Mouse (Mus musculus): ENCODE data around the gene Satb1. TPM values are rescaled to one million over a fixed set of nuclear protein-coding genes. Genes with fewer than 3 reads are reported as not detected.
A peak's percentile ranks its signal among the peaks of the same experiment; 100 is the strongest.

The Satb1 gene
- total and polyA plus RNA-seq, 3 experiments: 13.0 to 21.0 (median 19.6) TPM

GRCm38 (mm10) chr17:51777813-51778212, 55.3 kb downstream of the Satb1 start:
- peak; percentile 14 for DNase-seq

- no peak for DNase-seq
Measured at GRCm38 (mm10) chr17:51775070-51775881, 57.8 kb downstream of the Satb1 start.

- no peak for DNase-seq
Measured at GRCm38 (mm10) chr17:51763600-51763999, 69.5 kb downstream of the Satb1 start.

DNA sequence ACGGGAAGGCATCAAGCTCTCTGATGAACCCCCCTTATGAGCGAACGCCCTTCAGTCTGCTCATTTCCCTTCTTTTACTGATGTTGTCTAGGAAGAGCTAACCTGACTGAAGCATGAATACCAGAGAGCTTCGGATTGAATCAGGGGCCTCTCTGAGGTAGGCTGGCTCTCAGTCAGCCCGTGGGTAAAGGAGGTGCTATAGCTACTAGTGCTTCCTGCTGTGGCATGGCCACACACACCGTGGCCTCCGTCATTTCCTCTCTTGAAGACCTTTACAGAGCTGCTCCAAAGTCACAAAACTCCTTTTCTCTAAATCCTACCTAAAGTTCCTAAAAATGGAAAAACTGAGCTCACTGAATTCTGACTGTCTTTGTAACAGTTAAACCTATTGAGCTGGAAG, 70.6 kb downstream of the Satb1 start:
- no peak for DNase-seq

DNA sequence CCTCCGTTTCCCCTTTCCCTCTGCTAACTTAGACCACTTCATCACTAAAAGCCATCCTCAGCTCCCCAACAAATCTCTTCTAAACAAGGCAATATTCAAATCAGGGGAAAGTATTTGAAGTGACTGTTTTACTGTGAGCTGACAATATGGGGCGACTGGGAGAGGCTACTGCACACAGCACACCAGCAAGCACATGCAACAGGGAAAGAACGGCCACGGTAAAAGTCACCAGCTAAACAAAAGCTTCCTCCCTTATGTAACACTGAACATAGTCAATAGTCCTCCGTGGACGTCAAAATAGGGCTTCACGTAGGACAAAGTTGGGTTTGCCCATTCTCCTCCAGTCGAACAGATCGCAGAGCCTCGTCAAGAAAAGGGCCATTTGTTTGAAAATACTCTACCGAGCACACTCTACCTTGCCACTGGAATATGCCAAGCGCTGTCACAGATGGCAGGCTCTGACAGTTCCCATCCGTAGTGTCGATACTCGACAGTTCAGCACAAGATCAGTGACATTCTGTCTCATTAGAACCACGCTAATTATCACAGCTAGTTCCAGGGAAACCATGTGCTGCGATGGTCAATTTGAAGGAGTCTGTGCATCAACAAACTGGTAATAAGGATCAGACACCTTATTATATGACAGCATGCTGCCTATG, 72.0 kb downstream of the Satb1 start:
- DNase-seq: no peak

- DNase-seq: no peak
Measured at GRCm38 (mm10) chr17:51760251-51760887, 72.7 kb downstream of the Satb1 start.

GRCm38 (mm10) chr17:51759509-51759908, 73.6 kb downstream of the Satb1 start:
- DNase-seq: no peak

GRCm38 (mm10) chr17:51752142-51752541, 80.9 kb downstream of the Satb1 start:
- DNase-seq: no peak

DNA sequence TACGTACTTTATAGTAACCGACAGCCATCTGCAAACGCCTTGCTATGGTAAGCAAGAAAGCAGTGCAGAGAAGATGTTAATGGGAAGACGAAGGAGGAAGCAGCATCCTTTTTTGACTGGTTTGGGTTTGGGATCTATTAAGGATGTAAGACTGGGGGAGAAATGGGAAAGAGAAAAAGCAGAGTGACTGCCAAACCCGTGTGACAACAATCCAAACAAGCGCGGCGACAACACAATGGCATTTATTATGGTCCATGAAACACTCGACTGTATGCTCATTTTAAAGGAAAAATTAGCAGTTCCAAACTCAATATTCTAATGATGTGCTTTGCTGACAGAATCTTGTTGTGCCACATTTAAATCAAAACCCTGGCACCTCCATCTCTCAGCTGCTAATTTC, 85.9 kb downstream of the Satb1 start:
- DNase-seq: no peak

- DNase-seq: no peak
Measured at GRCm38 (mm10) chr17:51742502-51742901, 90.6 kb downstream of the Satb1 start.

- no peak for DNase-seq
Measured at GRCm38 (mm10) chr17:51741126-51741525, 92.0 kb downstream of the Satb1 start.

- no peak for DNase-seq
Measured at GRCm38 (mm10) chr17:51740246-51740645, 92.8 kb downstream of the Satb1 start.

DNA sequence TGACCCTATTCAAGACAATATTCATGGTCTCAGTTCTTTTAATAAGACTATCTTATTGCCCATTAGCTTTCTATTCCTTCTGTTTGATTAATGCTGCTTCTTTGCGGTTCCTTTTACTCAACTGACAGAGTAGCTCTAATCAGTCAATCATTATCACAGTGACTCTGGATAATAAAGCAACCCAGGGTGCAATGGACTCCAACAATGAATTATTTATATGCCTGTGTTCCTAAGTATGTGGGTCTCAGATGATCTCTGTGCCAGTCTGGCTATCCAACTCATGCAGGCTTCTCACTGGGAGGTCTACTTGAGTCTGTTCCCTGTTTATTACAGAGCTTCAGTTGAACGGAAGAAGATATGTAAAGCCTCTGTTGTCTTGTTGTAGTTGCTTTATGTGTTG, 108.6 kb downstream of the Satb1 start:
- DNase-seq: no peak

GRCm38 (mm10) chr17:51695711-51696110, 137.4 kb downstream of the Satb1 start:
- no peak for DNase-seq

GRCm38 (mm10) chr17:51695271-51695670, 137.8 kb downstream of the Satb1 start:
- DNase-seq: no peak

DNA sequence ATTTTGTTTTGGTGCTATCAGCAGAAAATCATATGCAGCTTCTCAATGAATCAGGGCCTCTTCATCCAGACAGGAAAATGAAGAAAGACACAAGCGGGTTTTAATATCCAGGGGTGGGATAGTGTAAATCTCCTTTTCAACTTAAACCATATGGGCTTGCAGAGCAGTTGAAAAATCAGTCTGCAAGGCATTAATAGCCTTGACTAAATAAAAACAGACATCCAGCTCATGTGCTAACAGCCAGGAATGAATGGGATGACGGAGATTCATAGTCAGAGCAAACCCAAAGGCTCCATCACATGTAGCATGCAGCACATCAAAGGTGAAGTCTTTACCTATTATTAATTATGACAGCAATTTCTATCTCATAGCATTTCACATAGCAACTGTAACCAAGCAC, 142.6 kb downstream of the Satb1 start:
- no peak for DNase-seq

GRCm38 (mm10) chr17:51687226-51687625, 145.9 kb downstream of the Satb1 start:
- DNase-seq: no peak

Measured in adrenal gland, adult 2 months (tissue).